ENCODE assay signal across 7 mouse cellular contexts in the genomic region with DNA sequence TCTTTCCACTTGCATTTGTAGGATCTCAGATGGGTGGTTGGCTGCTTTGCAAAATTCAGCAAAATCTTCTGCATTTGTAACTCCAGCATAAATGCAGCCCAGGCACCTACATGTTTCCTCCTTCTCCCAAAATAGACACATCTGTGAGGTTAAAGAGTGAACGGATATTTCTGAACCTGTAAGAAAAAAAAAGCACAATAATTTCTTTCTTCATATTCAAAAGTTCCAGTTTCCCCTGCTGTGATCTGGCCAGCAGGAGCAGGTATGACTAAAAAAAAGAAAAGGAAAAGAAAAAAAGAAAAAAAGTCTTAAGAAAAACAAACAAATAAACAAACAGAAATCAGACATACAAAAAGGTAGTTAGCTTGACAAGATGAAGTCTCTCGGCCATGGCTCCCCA. TPM values are rescaled to one million over a fixed set of nuclear protein-coding genes. Genes with fewer than 3 reads are reported as not detected.
DNase-seq lines count a peak whose midpoint lies in the region; ATAC-seq and TF ChIP-seq lines count a peak whose summit lies in the region.

No protein-coding gene starts in this region.

- H3K4me2 ChIP-seq in lung, embryonic 14.5 days: peak overlapping the region; percentile 90
- peak overlapping the region; percentile 60 for H3K4me2 ChIP-seq in forebrain, embryonic 15.5 days (replicated peaks)
- peak overlapping the region; percentile 96 for H3K4me2 ChIP-seq in liver, embryonic 11.5 days
- peak overlapping the region; percentile 93 for H3K4me2 ChIP-seq in stomach, embryonic 16.5 days (ENCODE audit: low read depth, low read length)

- peak overlapping the region; percentile 79 for H3K4me3 ChIP-seq in lung, embryonic 14.5 days (ENCODE audit: low read depth, low read length)
- peak overlapping the region; percentile 90 for H3K4me3 ChIP-seq in forebrain, embryonic 15.5 days
- no peak overlapping the region for H3K4me3 ChIP-seq in liver, embryonic 11.5 days (ENCODE audit: low read depth, low read length)
- H3K4me3 ChIP-seq in stomach, embryonic 16.5 days (replicated peaks; ENCODE audit: low read length): peak overlapping the region; percentile 89

- peak overlapping the region; percentile 99 for H3K27ac ChIP-seq in lung, embryonic 14.5 days (ENCODE audit: low read depth)
- peak overlapping the region; percentile 99 for H3K27ac ChIP-seq in forebrain, embryonic 15.5 days (replicated peaks)
- 0 out of 2 replicates have a peak overlapping the region, but pooled peaks have one; percentile 72 for H3K27ac ChIP-seq in liver, embryonic 11.5 days (ENCODE audit: low read depth, low read length)
- peak overlapping the region; percentile 98 for H3K27ac ChIP-seq in stomach, embryonic 16.5 days (ENCODE audit: low read length)

- H3K9ac ChIP-seq in lung, embryonic 14.5 days: peak overlapping the region; percentile 99
- H3K9ac ChIP-seq in forebrain, embryonic 15.5 days (replicated peaks): peak overlapping the region; percentile 100
- no peak overlapping the region for H3K9ac ChIP-seq in liver, embryonic 11.5 days (ENCODE audit: low read depth, low read length)
- peak overlapping the region; percentile 68 for H3K9ac ChIP-seq in stomach, embryonic 16.5 days (ENCODE audit: low read length)

- no peaks in the 10 kb centered on the region for H3K9me3 ChIP-seq in lung, embryonic 14.5 days (ENCODE audit: low read depth, low read length)
- H3K9me3 ChIP-seq in forebrain, embryonic 15.5 days: no peaks in the 10 kb centered on the region
- H3K9me3 ChIP-seq in liver, embryonic 11.5 days (ENCODE audit: control insufficient read depth, low read length): no peaks in the 10 kb centered on the region
- H3K9me3 ChIP-seq in stomach, embryonic 16.5 days (replicated peaks; ENCODE audit: control insufficient read depth, low read length): no peaks in the 10 kb centered on the region

- DNase-seq in lung, embryonic 14.5 days: no peak
- DNase-seq in lung, adult 18-20 months: no peak
- no peak for DNase-seq in liver, embryonic 11.5 days (ENCODE audit: low spot score)
- DNase-seq in spleen, adult 18-20 months: no peak

- no peak for ATAC-seq in lung, embryonic 14.5 days (ENCODE audit: insufficient read depth)
- ATAC-seq in forebrain, embryonic 15.5 days (replicated peaks): no peak
- ATAC-seq in liver, embryonic 11.5 days (replicated peaks; ENCODE audit: low FRiP score): no peak
- ATAC-seq in stomach, embryonic 16.5 days (ENCODE audit: insufficient read depth, low FRiP score): no peak
- ATAC-seq in frontal cortex, adult (ENCODE audit: low TSS enrichment): no peak

- 13% methylated on average over 2 of the region's 2 CpGs for WGBS in lung, embryonic 14.5 days
- 11% methylated on average over 2 of the region's 2 CpGs for WGBS in forebrain, embryonic 15.5 days
- 24% methylated on average over 2 of the region's 2 CpGs for WGBS in liver, embryonic 11.5 days
- WGBS in stomach, embryonic 16.5 days: 43% methylated on average over 2 of the region's 2 CpGs

- no peaks in the 10 kb centered on the region for H3K36me3 ChIP-seq in lung, embryonic 14.5 days (ENCODE audit: insufficient read depth)
- H3K36me3 ChIP-seq in forebrain, embryonic 15.5 days: no peaks in the 10 kb centered on the region
- no peaks in the 10 kb centered on the region for H3K36me3 ChIP-seq in liver, embryonic 11.5 days (ENCODE audit: control insufficient read depth, insufficient read depth, low read length)
- H3K36me3 ChIP-seq in stomach, embryonic 16.5 days (ENCODE audit: control insufficient read depth, insufficient read depth, low read length): no peaks in the 10 kb centered on the region

- TF ChIP-seq CTCF in lung, embryonic 14.5 days (IDR thresholded peaks at IDR 0.05; ENCODE audit: low read depth): no peak

- peaks cover 17% of the 10 kb centered on the region for H3K4me1 ChIP-seq in lung, embryonic 14.5 days (ENCODE audit: insufficient read depth)
- H3K4me1 ChIP-seq in forebrain, embryonic 15.5 days: peaks cover 48% of the 10 kb centered on the region
- peaks cover 6% of the 10 kb centered on the region for H3K4me1 ChIP-seq in liver, embryonic 11.5 days (replicated peaks; ENCODE audit: control insufficient read depth, insufficient read depth, low read length)
- peaks cover 28% of the 10 kb centered on the region for H3K4me1 ChIP-seq in stomach, embryonic 16.5 days (ENCODE audit: control insufficient read depth, insufficient read depth, low read length)

- H3K27me3 ChIP-seq in lung, embryonic 14.5 days (ENCODE audit: insufficient read depth, low read length): no peaks in the 10 kb centered on the region
- no peaks in the 10 kb centered on the region for H3K27me3 ChIP-seq in forebrain, embryonic 15.5 days
- H3K27me3 ChIP-seq in liver, embryonic 11.5 days (replicated peaks; ENCODE audit: control insufficient read depth, insufficient read depth, low read length): peaks cover 20% of the 10 kb centered on the region
- no peaks in the 10 kb centered on the region for H3K27me3 ChIP-seq in stomach, embryonic 16.5 days (ENCODE audit: control insufficient read depth, insufficient read depth, low read length)

RNA-seq across cellular contexts. Expression of gene Skida1, which starts 1.2 kb away (rescaled TPM):
- 8.3 and 8.5 TPM in 2 replicates for polyA plus RNA-seq in lung, embryonic 14.5 days (2014; fragmentation: Nextera tagmentation; extraction: Ambion mirVana)
- 10.9 and 13.8 TPM in 2 replicates for polyA plus RNA-seq in forebrain, embryonic 15.5 days (2015; fragmentation: Nextera tagmentation; extraction: Ambion mirVana)
- 1.6 and 2.4 TPM in 2 replicates for polyA plus RNA-seq in liver, embryonic 11.5 days (2014; fragmentation: Nextera tagmentation; extraction: Ambion mirVana)
- 3.6 TPM in 2 replicates for polyA plus RNA-seq in stomach, embryonic 16.5 days (2015; fragmentation: Nextera tagmentation; extraction: Ambion mirVana)

RNA-seq across cellular contexts. Expression of gene Mllt10, which starts 5.0 kb away (rescaled TPM):
- polyA plus RNA-seq in lung, embryonic 14.5 days (2014; fragmentation: Nextera tagmentation; extraction: Ambion mirVana): 39.1 and 46.2 TPM in 2 replicates
- 61.9 and 66.3 TPM in 2 replicates for polyA plus RNA-seq in forebrain, embryonic 15.5 days (2015; fragmentation: Nextera tagmentation; extraction: Ambion mirVana)
- 34.0 and 39.9 TPM in 2 replicates for polyA plus RNA-seq in liver, embryonic 11.5 days (2014; fragmentation: Nextera tagmentation; extraction: Ambion mirVana)
- polyA plus RNA-seq in stomach, embryonic 16.5 days (2015; fragmentation: Nextera tagmentation; extraction: Ambion mirVana): 39.1 and 50.0 TPM in 2 replicates

RNA-seq across cellular contexts. Expression of gene A930004D18Rik, which starts 12.5 kb away (rescaled TPM):
- 8.9 and 11.4 TPM in 2 replicates for polyA plus RNA-seq in lung, embryonic 14.5 days (2014; fragmentation: Nextera tagmentation; extraction: Ambion mirVana)
- 14.7 and 16.6 TPM in 2 replicates for polyA plus RNA-seq in forebrain, embryonic 15.5 days (2015; fragmentation: Nextera tagmentation; extraction: Ambion mirVana)
- polyA plus RNA-seq in liver, embryonic 11.5 days (2014; fragmentation: Nextera tagmentation; extraction: Ambion mirVana): 3.4 and 3.9 TPM in 2 replicates
- 10.5 and 11.1 TPM in 2 replicates for polyA plus RNA-seq in stomach, embryonic 16.5 days (2015; fragmentation: Nextera tagmentation; extraction: Ambion mirVana)

RNA-seq across cellular contexts. Expression of gene H2al2a, which starts 53.3 kb away (rescaled TPM):
- polyA plus RNA-seq in lung, embryonic 14.5 days (2014; fragmentation: Nextera tagmentation; extraction: Ambion mirVana): not detected in 2 replicates
- not detected in 2 replicates for polyA plus RNA-seq in forebrain, embryonic 15.5 days (2015; fragmentation: Nextera tagmentation; extraction: Ambion mirVana)
- not detected in 2 replicates for polyA plus RNA-seq in liver, embryonic 11.5 days (2014; fragmentation: Nextera tagmentation; extraction: Ambion mirVana)
- polyA plus RNA-seq in stomach, embryonic 16.5 days (2015; fragmentation: Nextera tagmentation; extraction: Ambion mirVana): not detected in 2 replicates
